Mouse (Mus musculus): ENCODE data around the gene Pfkl.
A peak's percentile ranks its signal among the peaks of the same experiment; 100 is the strongest.

- TF ChIP-seq POLR2A (IDR thresholded peaks at IDR 0.05; ENCODE audit: borderline replicate concordance, low read depth, low read length): no peak
- TF ChIP-seq CTCF (IDR thresholded peaks at IDR 0.05; ENCODE audit: low read depth, low read length): peak; percentile 34; the same call in 1 of the 2 replicates
These were observed 18.2 kb upstream of the Pfkl start for GRCm38 (mm10) chr10:78028129-78028528.
